Mouse (Mus musculus): ENCODE results near the gene Rtn3.
A peak's percentile ranks its signal among the peaks of the same experiment; 100 is the strongest.

Gene Rtn3

GRCm38 (mm10) chr19:7382903-7383865 lies 99.9 kb downstream of the Rtn3 start, which contains the start of gene Spindoc:
Gene Spindoc (minus strand): TSS chr19:7382994.
- DNase-seq (ENCODE audit: extremely low spot score, low spot score) = peak; percentile 99

DNA sequence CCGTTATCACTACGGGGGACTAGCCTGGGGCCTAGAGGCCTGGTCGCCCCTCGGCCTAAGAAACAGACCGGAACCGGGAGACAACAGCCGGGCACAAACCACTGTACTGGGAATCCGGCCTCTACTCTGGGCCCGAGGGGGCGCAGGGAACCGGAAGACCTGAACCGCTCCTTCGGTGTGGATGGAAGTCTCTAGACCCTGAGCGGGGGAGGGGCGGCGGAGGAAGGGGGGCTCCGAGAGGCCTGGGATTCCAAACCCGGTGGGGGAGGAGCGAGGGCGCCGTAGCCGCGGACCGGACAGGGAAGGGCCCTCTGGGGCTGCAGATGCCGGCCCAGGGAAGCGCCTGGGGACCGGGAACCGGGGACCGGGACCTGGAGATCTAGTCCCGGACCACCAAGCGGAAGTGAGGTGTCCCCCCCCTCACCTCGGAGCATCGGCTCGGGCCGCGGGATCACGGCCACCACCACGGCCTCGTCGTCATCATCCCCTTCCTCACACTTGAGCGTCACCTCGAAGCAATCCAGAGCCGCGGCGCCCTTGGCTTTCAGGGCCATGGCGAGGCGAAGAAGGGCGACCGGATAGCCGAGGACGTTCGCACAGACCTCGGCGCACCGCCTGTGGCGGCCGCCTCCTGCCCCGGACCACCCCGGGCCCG lies 100.7 kb downstream of the Rtn3 start:
- DNase-seq (ENCODE audit: extremely low spot score, low spot score) = peak; percentile 83

DNA sequence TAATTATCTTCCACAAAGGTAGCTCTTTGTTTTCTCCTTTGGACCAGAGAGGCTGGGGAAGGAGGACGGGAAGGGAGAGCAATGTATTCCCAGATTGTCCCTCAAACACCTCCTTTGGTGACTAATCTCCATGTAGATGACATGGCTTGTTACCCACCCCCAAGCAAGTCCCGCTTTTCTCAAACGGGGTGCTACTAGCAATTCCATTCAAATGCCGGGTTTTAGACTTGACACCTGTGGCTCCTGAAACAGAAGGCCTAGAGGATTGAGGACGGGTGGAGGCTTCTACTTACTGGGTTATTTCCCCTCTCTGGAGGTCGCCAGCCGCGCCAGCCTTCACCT lies 101.2 kb downstream of the Rtn3 start:
- no peak for DNase-seq (ENCODE audit: extremely low spot score, low spot score)

- DNase-seq (ENCODE audit: extremely low spot score, low spot score) = no peak
Measured at GRCm38 (mm10) chr19:7377639-7378038, 105.4 kb downstream of the Rtn3 start.
